Mouse (Mus musculus): ENCODE measurements around the gene Ano4. TPM values are rescaled to one million over a fixed set of nuclear protein-coding genes. Genes with fewer than 3 reads are reported as not detected.

Gene Ano4
- total and polyA plus RNA-seq, 3 experiments = not detected

DNA sequence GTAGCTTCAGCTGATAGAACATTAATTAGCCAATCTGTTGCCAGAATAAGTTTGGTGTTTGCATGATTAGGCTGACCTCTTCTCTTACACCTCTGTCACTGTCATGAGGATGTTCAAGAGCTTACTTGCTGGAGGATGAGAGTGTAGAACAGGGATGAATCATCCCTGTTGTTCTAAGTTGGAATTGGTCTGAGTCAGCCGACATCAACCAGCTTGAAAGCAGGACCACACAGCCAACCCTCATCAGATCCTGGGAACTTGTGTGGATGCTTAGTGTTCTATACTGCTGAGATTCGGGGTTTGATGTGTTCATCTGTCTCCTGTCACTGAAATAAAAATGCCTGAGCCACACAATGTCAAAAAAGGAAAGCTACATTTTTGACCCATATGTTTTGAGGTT, 44.2 kb downstream of the Ano4 start:
- Histone ChIP-seq H3K9ac (ENCODE audit: insufficient read depth, low read depth) (no peak overlapping the region), H3K4me1 (ENCODE audit: control insufficient read depth in 1 of 2, insufficient read depth in 2 of 2) (no peaks in the 10 kb centered on the region), H3K36me3 (replicated peaks in 1 of 2; ENCODE audit: control insufficient read depth in 1 of 2, insufficient read depth in 1 of 2, low read length in 1 of 2) (no peaks in the 10 kb centered on the region), H3K4me2 (ENCODE audit: insufficient read depth, low read depth, poor library complexity, severe bottlenecking) (no peak overlapping the region), H3K79me2 (replicated peaks; ENCODE audit: control insufficient read depth, extremely low read depth, insufficient read depth, poor library complexity, severe bottlenecking) (no peaks in the 10 kb centered on the region), H3K27ac (ENCODE audit: insufficient read depth, low read depth) (no peak overlapping the region), H3K27me3 (replicated peaks) (no peaks in the 10 kb centered on the region), H3K4me3 (replicated peaks in 1 of 3; ENCODE audit: low read depth in 2 of 3, low read length in 2 of 3, poor library complexity in 1 of 3) (no peak overlapping the region), H3K9me3 (replicated peaks; ENCODE audit: low read length) (no peaks in the 10 kb centered on the region)
- dilution Hi-C loops (cut with MboI; ENCODE audit: extremely low pct_ligation_motif_present, extremely low pct_unique_long_range_greater_than_20kb, low sequenced_read_pairs) = no loop called here
- in situ Hi-C loops (cut with MboI; ENCODE audit: low pct_ligation_motif_present, low pct_unique_long_range_greater_than_20kb, low sequenced_read_pairs) = no loop called here
- TF ChIP-seq RCOR1 (conservative IDR thresholded peaks at IDR 0.05; ENCODE audit: low read depth, low read length) (no peak), SMC3 (IDR thresholded peaks at IDR 0.05; ENCODE audit: low read depth, low read length) (no peak)
- no peak for DNase-seq (ENCODE audit: extremely low read depth)

- Histone ChIP-seq H3K4me1 (ENCODE audit: control insufficient read depth in 1 of 2, insufficient read depth in 2 of 2) (no peaks in the 10 kb centered on the region), H3K27me3 (replicated peaks) (no peaks in the 10 kb centered on the region), H3K79me2 (replicated peaks; ENCODE audit: control insufficient read depth, extremely low read depth, insufficient read depth, poor library complexity, severe bottlenecking) (no peaks in the 10 kb centered on the region), H3K4me2 (ENCODE audit: insufficient read depth, low read depth, poor library complexity, severe bottlenecking) (no peak overlapping the region), H3K9me3 (replicated peaks; ENCODE audit: low read length) (no peaks in the 10 kb centered on the region), H3K36me3 (replicated peaks in 1 of 2; ENCODE audit: control insufficient read depth in 1 of 2, insufficient read depth in 1 of 2, low read length in 1 of 2) (no peaks in the 10 kb centered on the region), H3K9ac (ENCODE audit: insufficient read depth, low read depth) (no peak overlapping the region), H3K27ac (ENCODE audit: insufficient read depth, low read depth) (no peak overlapping the region), H3K4me3 (replicated peaks in 1 of 3; ENCODE audit: low read depth in 2 of 3, low read length in 2 of 3, poor library complexity in 1 of 3) (no peak overlapping the region)
- dilution Hi-C loops (cut with MboI; ENCODE audit: extremely low pct_ligation_motif_present, extremely low pct_unique_long_range_greater_than_20kb, low sequenced_read_pairs) (no loop called here), in situ Hi-C loops (cut with MboI; ENCODE audit: low pct_ligation_motif_present, low pct_unique_long_range_greater_than_20kb, low sequenced_read_pairs) (no loop called here)
- TF ChIP-seq MAFK (IDR thresholded peaks at IDR 0.05; ENCODE audit: insufficient replicate concordance, low read length) = peak; percentile 86
- no peak for TF ChIP-seq CTCF (conservative IDR thresholded peaks at IDR 0.05 in 1 of 2, IDR thresholded peaks at IDR 0.05 in 1 of 2; ENCODE audit: low read depth in 2 of 2, low read length in 2 of 2)
- DNase-seq (ENCODE audit: extremely low read depth) = no peak
These were observed 51.8 kb downstream of the Ano4 start for GRCm38 (mm10) chr10:89292784-89293183.

DNA sequence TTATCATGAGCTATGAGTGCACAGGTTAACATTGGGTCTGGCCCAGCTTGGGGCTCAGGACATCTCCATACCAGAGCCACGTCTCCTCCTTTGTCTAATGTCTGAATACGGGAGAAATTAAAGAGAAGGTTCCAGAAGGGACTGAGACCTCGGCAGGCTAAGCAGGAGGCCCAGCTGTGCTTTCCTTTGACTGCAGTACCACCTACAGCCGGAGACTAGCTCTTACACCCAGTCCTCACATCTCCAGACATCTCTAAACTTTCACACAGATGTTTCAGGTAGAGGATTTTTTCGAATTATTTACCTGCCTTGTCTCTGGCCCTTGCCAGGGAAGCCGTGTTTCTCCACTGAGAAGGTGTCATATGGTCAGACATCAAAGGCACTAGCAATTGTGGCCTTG, 53.9 kb downstream of the Ano4 start:
- no peaks in the 10 kb centered on the region for H3K79me2 ChIP-seq (replicated peaks; ENCODE audit: control insufficient read depth, extremely low read depth, insufficient read depth, poor library complexity, severe bottlenecking)
- H3K27ac ChIP-seq (ENCODE audit: insufficient read depth, low read depth) = no peak overlapping the region
- no peaks in the 10 kb centered on the region for H3K36me3 ChIP-seq (replicated peaks in 1 of 2; ENCODE audit: control insufficient read depth in 1 of 2, insufficient read depth in 1 of 2, low read length in 1 of 2)
- no peaks in the 10 kb centered on the region for H3K27me3 ChIP-seq (replicated peaks)
- no peak overlapping the region for H3K9ac ChIP-seq (ENCODE audit: insufficient read depth, low read depth)
- dilution Hi-C loops (cut with MboI; ENCODE audit: extremely low pct_ligation_motif_present, extremely low pct_unique_long_range_greater_than_20kb, low sequenced_read_pairs) (no loop called here), in situ Hi-C loops (cut with MboI; ENCODE audit: low pct_ligation_motif_present, low pct_unique_long_range_greater_than_20kb, low sequenced_read_pairs) (no loop called here)
- no peak overlapping the region for H3K4me3 ChIP-seq (replicated peaks in 1 of 3; ENCODE audit: low read depth in 2 of 3, low read length in 2 of 3, poor library complexity in 1 of 3)
- H3K4me1 ChIP-seq (ENCODE audit: control insufficient read depth in 1 of 2, insufficient read depth in 2 of 2) = no peaks in the 10 kb centered on the region
- TF ChIP-seq ETS1 (conservative IDR thresholded peaks at IDR 0.05; ENCODE audit: low read depth, low read length) (no peak), CTCF (conservative IDR thresholded peaks at IDR 0.05 in 1 of 2, IDR thresholded peaks at IDR 0.05 in 1 of 2; ENCODE audit: low read depth in 2 of 2, low read length in 2 of 2) (peak in 1 of 2 experiments; percentile 62; a peak in 2 of 4 replicates), RAD21 (IDR thresholded peaks at IDR 0.05; ENCODE audit: low read depth, low read length) (peak; percentile 69), SMC3 (IDR thresholded peaks at IDR 0.05; ENCODE audit: low read depth, low read length) (peak; percentile 30)
- no peak for DNase-seq (ENCODE audit: extremely low read depth)
- H3K9me3 ChIP-seq (replicated peaks; ENCODE audit: low read length) = no peaks in the 10 kb centered on the region
- H3K4me2 ChIP-seq (ENCODE audit: insufficient read depth, low read depth, poor library complexity, severe bottlenecking) = no peak overlapping the region; the same call in 1 of the 2 replicates

GRCm38 (mm10) chr10:89289290-89289689, 55.3 kb downstream of the Ano4 start:
- Histone ChIP-seq H3K79me2 (replicated peaks; ENCODE audit: control insufficient read depth, extremely low read depth, insufficient read depth, poor library complexity, severe bottlenecking) (no peaks in the 10 kb centered on the region), H3K9ac (ENCODE audit: insufficient read depth, low read depth) (no peak overlapping the region), H3K4me3 (replicated peaks in 1 of 3; ENCODE audit: low read depth in 2 of 3, low read length in 2 of 3, poor library complexity in 1 of 3) (no peak overlapping the region), H3K4me1 (ENCODE audit: control insufficient read depth in 1 of 2, insufficient read depth in 2 of 2) (no peaks in the 10 kb centered on the region), H3K27ac (ENCODE audit: insufficient read depth, low read depth) (no peak overlapping the region), H3K9me3 (replicated peaks; ENCODE audit: low read length) (no peaks in the 10 kb centered on the region), H3K4me2 (ENCODE audit: insufficient read depth, low read depth, poor library complexity, severe bottlenecking) (no peak overlapping the region), H3K27me3 (replicated peaks) (no peaks in the 10 kb centered on the region), H3K36me3 (replicated peaks in 1 of 2; ENCODE audit: control insufficient read depth in 1 of 2, insufficient read depth in 1 of 2, low read length in 1 of 2) (no peaks in the 10 kb centered on the region)
- dilution Hi-C loops (cut with MboI; ENCODE audit: extremely low pct_ligation_motif_present, extremely low pct_unique_long_range_greater_than_20kb, low sequenced_read_pairs) (no loop called here), in situ Hi-C loops (cut with MboI; ENCODE audit: low pct_ligation_motif_present, low pct_unique_long_range_greater_than_20kb, low sequenced_read_pairs) (no loop called here)
- DNase-seq (ENCODE audit: extremely low read depth) = no peak
- TF ChIP-seq SMC3 (IDR thresholded peaks at IDR 0.05; ENCODE audit: low read depth, low read length) (no peak), JUN (IDR thresholded peaks at IDR 0.05; ENCODE audit: insufficient read depth, low read depth, low read length) (no peak), POLR2A (IDR thresholded peaks at IDR 0.05; ENCODE audit: low read depth, low read length) (no peak), CHD1 (IDR thresholded peaks at IDR 0.05; ENCODE audit: low read depth, low read length) (no peak), NRF1 (IDR thresholded peaks at IDR 0.05; ENCODE audit: low read depth, low read length) (no peak), MAX (IDR thresholded peaks at IDR 0.05; ENCODE audit: low read length) (no peak), ZNF384 (IDR thresholded peaks at IDR 0.05; ENCODE audit: low read depth, low read length) (no peak), TCF12 (IDR thresholded peaks at IDR 0.05; ENCODE audit: low read depth, low read length) (no peak), RCOR1 (conservative IDR thresholded peaks at IDR 0.05; ENCODE audit: low read depth, low read length) (no peak), SIN3A (IDR thresholded peaks at IDR 0.05; ENCODE audit: low read length) (no peak), CHD2 (IDR thresholded peaks at IDR 0.05; ENCODE audit: low read length) (no peak), USF2 (conservative IDR thresholded peaks at IDR 0.05; ENCODE audit: low read depth, low read length) (no peak), HCFC1 (IDR thresholded peaks at IDR 0.05; ENCODE audit: low read depth, low read length) (no peak)

All from CH12.LX (cell line).